Mouse (Mus musculus): ENCODE measurements around the gene Tomm34.

The Tomm34 gene

GRCm38 (mm10) chr2:164070765-164071436, at the start of gene Tomm34:
Gene Tomm34, minus strand, starts transcription at chr2:164071169.
- TF ChIP-seq GATA4 (IDR thresholded peaks at IDR 0.05; ENCODE audit: insufficient replicate concordance, low read length), result no peak

GRCm38 (mm10) chr2:164119503-164119902, 48.5 kb upstream of the Tomm34 start:
- TF ChIP-seq GATA4 (IDR thresholded peaks at IDR 0.05; ENCODE audit: insufficient replicate concordance, low read length), result no peak

GRCm38 (mm10) chr2:164115531-164115930, 44.6 kb upstream of the Tomm34 start:
- no peak for TF ChIP-seq GATA4 (IDR thresholded peaks at IDR 0.05; ENCODE audit: insufficient replicate concordance, low read length)

GRCm38 (mm10) chr2:164114051-164114450, 43.1 kb upstream of the Tomm34 start:
- TF ChIP-seq GATA4 (IDR thresholded peaks at IDR 0.05; ENCODE audit: insufficient replicate concordance, low read length), result no peak

GRCm38 (mm10) chr2:164111546-164111945, 40.6 kb upstream of the Tomm34 start:
- no peak; the same call in 1 of the 2 replicates for TF ChIP-seq GATA4 (IDR thresholded peaks at IDR 0.05; ENCODE audit: insufficient replicate concordance, low read length)

- no peak for TF ChIP-seq GATA4 (IDR thresholded peaks at IDR 0.05; ENCODE audit: insufficient replicate concordance, low read length)
Observed at GRCm38 (mm10) chr2:164108501-164108900, 37.5 kb upstream of the Tomm34 start.

- TF ChIP-seq GATA4 (IDR thresholded peaks at IDR 0.05; ENCODE audit: insufficient replicate concordance, low read length), result no peak
Observed at GRCm38 (mm10) chr2:164107125-164107874, 36.3 kb upstream of the Tomm34 start.

GRCm38 (mm10) chr2:164106287-164107035, 35.5 kb upstream of the Tomm34 start:
- TF ChIP-seq GATA4 (IDR thresholded peaks at IDR 0.05; ENCODE audit: insufficient replicate concordance, low read length), result no peak

GRCm38 (mm10) chr2:164103501-164103900, 32.5 kb upstream of the Tomm34 start:
- no peak for TF ChIP-seq GATA4 (IDR thresholded peaks at IDR 0.05; ENCODE audit: insufficient replicate concordance, low read length)

GRCm38 (mm10) chr2:164102366-164102765, 31.4 kb upstream of the Tomm34 start:
- no peak for TF ChIP-seq GATA4 (IDR thresholded peaks at IDR 0.05; ENCODE audit: insufficient replicate concordance, low read length)

- TF ChIP-seq GATA4 (IDR thresholded peaks at IDR 0.05; ENCODE audit: insufficient replicate concordance, low read length), result no peak
Observed at GRCm38 (mm10) chr2:164101936-164102335, 31.0 kb upstream of the Tomm34 start.

- TF ChIP-seq GATA4 (IDR thresholded peaks at IDR 0.05; ENCODE audit: insufficient replicate concordance, low read length), result no peak
Observed at GRCm38 (mm10) chr2:164098603-164099250, 27.8 kb upstream of the Tomm34 start.

- no peak for TF ChIP-seq GATA4 (IDR thresholded peaks at IDR 0.05; ENCODE audit: insufficient replicate concordance, low read length)
Observed at GRCm38 (mm10) chr2:164094152-164094551, 23.2 kb upstream of the Tomm34 start.

- TF ChIP-seq GATA4 (IDR thresholded peaks at IDR 0.05; ENCODE audit: insufficient replicate concordance, low read length), result no peak
Observed at GRCm38 (mm10) chr2:164089508-164089907, 18.5 kb upstream of the Tomm34 start.

GRCm38 (mm10) chr2:164087416-164088017, 16.5 kb upstream of the Tomm34 start:
- TF ChIP-seq GATA4 (IDR thresholded peaks at IDR 0.05; ENCODE audit: insufficient replicate concordance, low read length), result no peak

Measured in liver, adult (tissue).